Mouse (Mus musculus): ENCODE data around the gene Grsf1. TPM values are rescaled to one million over a fixed set of nuclear protein-coding genes. Genes with fewer than 3 reads are reported as not detected.

Grsf1 gene
- polyA plus RNA-seq, 1 experiment = 30.2 TPM

GRCm38 (mm10) chr5:88685745-88686299, 9.9 kb upstream of the Grsf1 start:
- Histone ChIP-seq H3K79me2 (ENCODE audit: control insufficient read depth, insufficient read depth) (no peaks in the 10 kb centered on the region), H3K36me3 (ENCODE audit: control insufficient read depth, insufficient read depth) (no peaks in the 10 kb centered on the region), H3K27me3 (ENCODE audit: control insufficient read depth, insufficient read depth, insufficient read length) (no peaks in the 10 kb centered on the region), H3ac (ENCODE audit: control insufficient read depth, insufficient read length, low read depth) (no peak overlapping the region), H3K79me3 (ENCODE audit: low read depth) (no peaks in the 10 kb centered on the region), H3K4me3 (ENCODE audit: insufficient read depth, poor library complexity, severe bottlenecking) (no peak overlapping the region)
- no peak for TF ChIP-seq MYOG (IDR thresholded peaks at IDR 0.05; ENCODE audit: control insufficient read depth, extremely low read depth, insufficient read length)
- TF ChIP-seq USF1 (IDR thresholded peaks at IDR 0.05; ENCODE audit: low read depth) = no peak
- no peak for TF ChIP-seq CEBPB (IDR thresholded peaks at IDR 0.05; ENCODE audit: low read depth)
- no peak for TF ChIP-seq MYOD1 (IDR thresholded peaks at IDR 0.05; ENCODE audit: control insufficient read depth, insufficient read length, low read depth)
- no peak for TF ChIP-seq FOSL1 (IDR thresholded peaks at IDR 0.05; ENCODE audit: insufficient read depth, low read length, poor library complexity, severe bottlenecking)
- TF ChIP-seq CTCF (IDR thresholded peaks at IDR 0.05; ENCODE audit: control insufficient read depth, insufficient read depth, insufficient read length) = no peak
- TF ChIP-seq MAX (IDR thresholded peaks at IDR 0.05) = no peak

DNA sequence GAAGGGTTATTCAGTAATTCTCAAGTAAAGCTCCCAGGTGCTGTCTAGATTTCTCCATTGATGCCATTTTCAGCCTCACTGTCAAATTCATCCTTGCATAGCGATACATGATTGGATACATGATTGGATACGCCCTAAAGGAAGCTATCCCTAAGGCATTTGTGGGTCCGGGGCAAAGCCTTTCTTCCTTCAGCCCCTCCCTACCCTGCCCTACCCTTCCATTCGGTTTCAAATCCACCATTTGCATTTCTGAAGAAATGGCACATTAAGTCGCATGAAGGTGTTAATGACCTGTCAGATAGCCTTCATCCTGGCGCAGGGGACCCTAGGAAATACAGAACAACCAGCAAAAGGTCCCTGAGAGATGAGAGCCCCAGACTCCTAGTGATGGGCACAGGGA, 9.3 kb upstream of the Grsf1 start:
- Histone ChIP-seq H3K4me3 (ENCODE audit: insufficient read depth, poor library complexity, severe bottlenecking) (no peak overlapping the region), H3K27me3 (ENCODE audit: control insufficient read depth, insufficient read depth, insufficient read length) (no peaks in the 10 kb centered on the region), H3K79me3 (ENCODE audit: low read depth) (no peaks in the 10 kb centered on the region), H3ac (ENCODE audit: control insufficient read depth, insufficient read length, low read depth) (no peak overlapping the region), H3K36me3 (ENCODE audit: control insufficient read depth, insufficient read depth) (no peaks in the 10 kb centered on the region), H3K79me2 (ENCODE audit: control insufficient read depth, insufficient read depth) (no peaks in the 10 kb centered on the region)
- TF ChIP-seq CTCF (IDR thresholded peaks at IDR 0.05; ENCODE audit: control insufficient read depth, insufficient read depth, insufficient read length) = no peak
- TF ChIP-seq CEBPB (IDR thresholded peaks at IDR 0.05; ENCODE audit: low read depth) = no peak
- no peak for TF ChIP-seq MYOD1 (IDR thresholded peaks at IDR 0.05; ENCODE audit: control insufficient read depth, insufficient read length, low read depth)
- TF ChIP-seq MAX (IDR thresholded peaks at IDR 0.05) = no peak
- TF ChIP-seq FOSL1 (IDR thresholded peaks at IDR 0.05; ENCODE audit: insufficient read depth, low read length, poor library complexity, severe bottlenecking) = no peak
- TF ChIP-seq USF1 (IDR thresholded peaks at IDR 0.05; ENCODE audit: low read depth) = no peak
- TF ChIP-seq MYOG (IDR thresholded peaks at IDR 0.05; ENCODE audit: control insufficient read depth, extremely low read depth, insufficient read length) = no peak

- no peaks in the 10 kb centered on the region for H3K79me3 ChIP-seq (ENCODE audit: low read depth)
- H3K79me2 ChIP-seq (ENCODE audit: control insufficient read depth, insufficient read depth) = no peaks in the 10 kb centered on the region
- no peaks in the 10 kb centered on the region for H3K27me3 ChIP-seq (ENCODE audit: control insufficient read depth, insufficient read depth, insufficient read length)
- TF ChIP-seq MYOD1 (IDR thresholded peaks at IDR 0.05; ENCODE audit: control insufficient read depth, insufficient read length, low read depth) = no peak
- TF ChIP-seq MAX (IDR thresholded peaks at IDR 0.05) = no peak
- TF ChIP-seq USF1 (IDR thresholded peaks at IDR 0.05; ENCODE audit: low read depth) = no peak
- no peak for TF ChIP-seq CTCF (IDR thresholded peaks at IDR 0.05; ENCODE audit: control insufficient read depth, insufficient read depth, insufficient read length)
- no peak for TF ChIP-seq FOSL1 (IDR thresholded peaks at IDR 0.05; ENCODE audit: insufficient read depth, low read length, poor library complexity, severe bottlenecking)
- no peak for TF ChIP-seq CEBPB (IDR thresholded peaks at IDR 0.05; ENCODE audit: low read depth)
- no peak for TF ChIP-seq MYOG (IDR thresholded peaks at IDR 0.05; ENCODE audit: control insufficient read depth, extremely low read depth, insufficient read length)
- H3K36me3 ChIP-seq (ENCODE audit: control insufficient read depth, insufficient read depth) = no peaks in the 10 kb centered on the region
- H3ac ChIP-seq (ENCODE audit: control insufficient read depth, insufficient read length, low read depth) = no peak overlapping the region
- H3K4me3 ChIP-seq (ENCODE audit: insufficient read depth, poor library complexity, severe bottlenecking) = no peak overlapping the region
Measured at GRCm38 (mm10) chr5:88684226-88684625, 8.3 kb upstream of the Grsf1 start.

- H3K79me2 ChIP-seq (ENCODE audit: control insufficient read depth, insufficient read depth) = no peaks in the 10 kb centered on the region
- no peak overlapping the region for H3ac ChIP-seq (ENCODE audit: control insufficient read depth, insufficient read length, low read depth)
- H3K27me3 ChIP-seq (ENCODE audit: control insufficient read depth, insufficient read depth, insufficient read length) = no peaks in the 10 kb centered on the region
- no peak for TF ChIP-seq MAX (IDR thresholded peaks at IDR 0.05)
- TF ChIP-seq FOSL1 (IDR thresholded peaks at IDR 0.05; ENCODE audit: insufficient read depth, low read length, poor library complexity, severe bottlenecking) = no peak
- no peak for TF ChIP-seq MYOG (IDR thresholded peaks at IDR 0.05; ENCODE audit: control insufficient read depth, extremely low read depth, insufficient read length)
- TF ChIP-seq CTCF (IDR thresholded peaks at IDR 0.05; ENCODE audit: control insufficient read depth, insufficient read depth, insufficient read length) = no peak
- TF ChIP-seq CEBPB (IDR thresholded peaks at IDR 0.05; ENCODE audit: low read depth) = no peak
- TF ChIP-seq USF1 (IDR thresholded peaks at IDR 0.05; ENCODE audit: low read depth) = no peak
- TF ChIP-seq MYOD1 (IDR thresholded peaks at IDR 0.05; ENCODE audit: control insufficient read depth, insufficient read length, low read depth) = no peak
- H3K4me3 ChIP-seq (ENCODE audit: insufficient read depth, poor library complexity, severe bottlenecking) = no peak overlapping the region
- no peaks in the 10 kb centered on the region for H3K36me3 ChIP-seq (ENCODE audit: control insufficient read depth, insufficient read depth)
- H3K79me3 ChIP-seq (ENCODE audit: low read depth) = no peaks in the 10 kb centered on the region
Measured at GRCm38 (mm10) chr5:88683706-88684105, 7.7 kb upstream of the Grsf1 start.

DNA sequence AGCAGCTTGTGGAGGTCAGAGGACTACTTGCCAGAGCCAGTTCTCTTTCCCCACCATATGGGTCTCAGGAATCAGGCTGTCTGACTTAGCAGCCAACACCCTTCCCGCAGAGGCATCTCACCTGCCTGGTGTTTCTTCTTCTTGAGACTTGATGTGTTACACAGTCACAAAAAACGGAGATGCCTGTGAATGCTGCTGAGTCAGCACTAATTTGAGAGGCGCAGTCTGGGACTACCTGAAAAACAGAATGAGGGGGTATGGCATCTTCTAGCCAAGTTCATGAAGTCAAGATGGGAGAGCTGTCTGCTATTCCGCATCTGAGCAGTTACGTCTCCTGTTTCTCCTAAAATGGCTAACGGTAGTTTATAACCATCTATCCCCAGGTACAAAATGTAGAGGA, 4.6 kb upstream of the Grsf1 start:
- H3K79me2 ChIP-seq (ENCODE audit: control insufficient read depth, insufficient read depth) = peaks cover 3% of the 10 kb centered on the region
- H3K79me3 ChIP-seq (ENCODE audit: low read depth) = no peaks in the 10 kb centered on the region
- TF ChIP-seq CEBPB (IDR thresholded peaks at IDR 0.05; ENCODE audit: low read depth) (no peak), CTCF (IDR thresholded peaks at IDR 0.05; ENCODE audit: control insufficient read depth, insufficient read depth, insufficient read length) (no peak), FOSL1 (IDR thresholded peaks at IDR 0.05; ENCODE audit: insufficient read depth, low read length, poor library complexity, severe bottlenecking) (no peak), USF1 (IDR thresholded peaks at IDR 0.05; ENCODE audit: low read depth) (no peak), MYOG (IDR thresholded peaks at IDR 0.05; ENCODE audit: control insufficient read depth, extremely low read depth, insufficient read length) (no peak), MAX (IDR thresholded peaks at IDR 0.05) (no peak), MYOD1 (IDR thresholded peaks at IDR 0.05; ENCODE audit: control insufficient read depth, insufficient read length, low read depth) (no peak)
- no peak overlapping the region for H3K4me3 ChIP-seq (ENCODE audit: insufficient read depth, poor library complexity, severe bottlenecking)
- no peaks in the 10 kb centered on the region for H3K36me3 ChIP-seq (ENCODE audit: control insufficient read depth, insufficient read depth)
- H3K27me3 ChIP-seq (ENCODE audit: control insufficient read depth, insufficient read depth, insufficient read length) = no peaks in the 10 kb centered on the region
- no peak overlapping the region for H3ac ChIP-seq (ENCODE audit: control insufficient read depth, insufficient read length, low read depth)

Measured in C2C12 (cell line).